Mouse (Mus musculus) intestine, embryonic 14.5 days (tissue): ENCODE results near the gene Alpl. TPM values are rescaled to one million over a fixed set of nuclear protein-coding genes. Genes with fewer than 3 reads are reported as not detected.

Experiments
- ATAC-seq: fragments of 200-750 bp; cut with Nextera tagmentation; replicated peaks from 2 replicates; pipeline ENCODE4 v1.8.0; 2017; ENCODE audit warnings: low read depth, moderate number of reproducible peaks, moderate TSS enrichment, moderate library complexity; ENCODE audit not compliant: low FRiP score, low TSS enrichment
- DNase-seq: peaks from one replicate; pipeline ENCODE4 v3.0.0-alpha.2; 2018; ENCODE audit warnings: low spot score
- H3K27ac ChIP-seq: fragments of 300-500 bp; sonication (generic); 2 replicates; pipeline ENCODE4 v1.5.1; 2014; ENCODE audit warnings: low read depth, mild to moderate bottlenecking, control low read depth
- H3K27me3 ChIP-seq: fragments of 300-500 bp; sonication (generic); replicated peaks from 2 replicates; pipeline ENCODE4 v1.6.1; 2014; ENCODE audit warnings: low read length, control low read depth; ENCODE audit not compliant: control insufficient read depth, insufficient read depth
- H3K36me3 ChIP-seq: fragments of 300-500 bp; sonication (generic); 2 replicates; pipeline ENCODE4 v1.6.1; 2014; ENCODE audit warnings: low read length, control low read depth; ENCODE audit not compliant: control insufficient read depth, insufficient read depth
- H3K4me1 ChIP-seq: fragments of 300-500 bp; sonication (generic); replicated peaks from 2 replicates; pipeline ENCODE4 v1.6.1; 2014; ENCODE audit warnings: low read length, control low read depth, mixed read lengths; ENCODE audit not compliant: control insufficient read depth, insufficient read depth
- H3K4me2 ChIP-seq: fragments of 300-500 bp; sonication (generic); 2 replicates; pipeline ENCODE4 v1.6.1; 2014; ENCODE audit warnings: low read length
- H3K4me3 ChIP-seq: fragments of 300-500 bp; sonication (generic); 2 replicates; pipeline ENCODE4 v1.5.1; 2014; ENCODE audit warnings: low read depth, low read length, control low read depth, mixed read lengths
- H3K9ac ChIP-seq: fragments of 300-500 bp; sonication (generic); 2 replicates; pipeline ENCODE4 v1.6.1; 2014; ENCODE audit warnings: mild to moderate bottlenecking, low read length
- H3K9me3 ChIP-seq: fragments of 300-500 bp; sonication (generic); 2 replicates; pipeline ENCODE4 v1.6.1; 2016; ENCODE audit warnings: low read length, control low read depth; ENCODE audit not compliant: control insufficient read depth
- WGBS: fragments of 180-500 bp; shearing (Covaris S2); extraction: QIAGEN DNeasy Blood & Tissue Kit; methylation state at CpG from one replicate; pipeline ENCODE4 v1.1.7; 2014; 5-methylcytosine and 5-hydroxymethylcytosine counted together
- polyA plus RNA-seq: library from polyadenylated mRNA; unstranded; fragments of >200 nt; fragmentation: Nextera tagmentation; extraction: Ambion mirVana; gene quantifications from 2 replicates; pipeline ENCODE4 v1.2.1, GENCODE M21; 2014

Alpl gene
- polyA plus RNA-seq, 1 experiment from 2014 or later, result 7.0 TPM

DNA sequence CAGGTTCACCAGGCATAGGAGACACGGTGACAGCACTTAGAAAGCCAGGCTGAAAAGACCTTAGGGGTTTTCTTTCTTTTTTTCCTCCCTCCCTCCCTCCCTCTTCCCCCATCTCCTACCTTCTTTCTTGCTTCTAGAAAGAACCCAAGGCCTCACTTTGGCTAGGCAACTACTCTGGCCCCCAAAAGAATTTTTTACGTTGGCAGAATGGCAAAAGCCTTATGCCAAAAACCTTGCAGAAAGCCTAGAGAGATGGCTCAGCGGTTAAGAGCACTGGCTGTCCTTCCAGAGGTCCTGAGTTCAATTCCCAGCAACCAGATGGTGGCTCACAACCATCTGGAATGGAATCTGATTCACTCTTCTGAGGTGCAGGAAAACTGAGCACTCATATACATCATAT is 31.6 kb downstream of the Alpl start:
- Histone ChIP-seq H3K4me3 (no peak overlapping the region), H3K9ac (no peak overlapping the region), H3K4me1 (peaks cover 16% of the 10 kb centered on the region), H3K27ac (no peak overlapping the region), H3K9me3 (no peaks in the 10 kb centered on the region), H3K4me2 (no peak overlapping the region), H3K27me3 (no peaks in the 10 kb centered on the region), H3K36me3 (no peaks in the 10 kb centered on the region)
- 76% methylated on average over 3 of the region's 3 CpGs for WGBS
- ATAC-seq (no peak), DNase-seq (no peak)

- Histone ChIP-seq H3K36me3 (no peaks in the 10 kb centered on the region), H3K27me3 (no peaks in the 10 kb centered on the region), H3K4me2 (no peak overlapping the region), H3K4me1 (peaks cover 16% of the 10 kb centered on the region), H3K27ac (no peak overlapping the region), H3K9me3 (no peaks in the 10 kb centered on the region), H3K9ac (no peak overlapping the region), H3K4me3 (no peak overlapping the region)
- DNase-seq, result no peak
- WGBS, result 67% methylated on average over 8 of the region's 8 CpGs
- no peak for ATAC-seq
Observed at GRCm38 (mm10) chr4:137763920-137764495, 32.2 kb downstream of the Alpl start.

GRCm38 (mm10) chr4:137762886-137763285 is 33.3 kb downstream of the Alpl start:
- Histone ChIP-seq H3K9ac (no peak overlapping the region), H3K4me1 (peaks cover 16% of the 10 kb centered on the region; the same call in 1 of the 2 replicates), H3K36me3 (no peaks in the 10 kb centered on the region), H3K4me2 (no peak overlapping the region), H3K9me3 (no peaks in the 10 kb centered on the region), H3K27me3 (no peaks in the 10 kb centered on the region), H3K27ac (no peak overlapping the region), H3K4me3 (no peak overlapping the region)
- 82% methylated on average over 9 of the region's 9 CpGs for WGBS
- ATAC-seq, result no peak
- no peak for DNase-seq

DNA sequence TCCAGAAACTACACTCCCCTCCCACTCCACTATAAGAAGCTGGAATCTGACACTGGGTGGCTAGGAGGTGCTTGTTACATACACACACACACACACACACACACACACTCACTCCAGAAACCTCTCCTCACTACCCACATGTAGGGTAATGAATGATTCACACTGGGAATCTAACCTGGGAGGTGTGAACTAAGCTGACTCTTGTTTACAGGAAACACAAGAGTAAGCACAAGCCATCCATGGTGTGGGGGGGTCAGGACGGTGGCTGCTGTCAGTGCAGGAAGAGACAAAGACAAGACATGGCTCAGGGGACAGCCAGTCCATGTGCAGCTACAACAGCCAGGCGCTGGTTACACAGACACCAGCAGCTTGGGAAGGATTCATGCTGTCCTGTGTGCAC is 41.7 kb downstream of the Alpl start:
- H3K9ac ChIP-seq, result no peak overlapping the region
- no peaks in the 10 kb centered on the region for H3K9me3 ChIP-seq
- H3K27me3 ChIP-seq, result no peaks in the 10 kb centered on the region
- DNase-seq, result no peak
- H3K36me3 ChIP-seq, result no peaks in the 10 kb centered on the region
- H3K4me3 ChIP-seq, result no peak overlapping the region
- H3K27ac ChIP-seq, result no peak overlapping the region
- 72% methylated on average over 2 of the region's 2 CpGs for WGBS
- H3K4me2 ChIP-seq, result no peak overlapping the region
- no peaks in the 10 kb centered on the region for H3K4me1 ChIP-seq
- no peak for ATAC-seq

GRCm38 (mm10) chr4:137753199-137753598 is 43.0 kb downstream of the Alpl start:
- Histone ChIP-seq H3K4me1 (no peaks in the 10 kb centered on the region), H3K9me3 (no peaks in the 10 kb centered on the region), H3K27ac (no peak overlapping the region), H3K27me3 (no peaks in the 10 kb centered on the region), H3K36me3 (no peaks in the 10 kb centered on the region), H3K4me2 (no peak overlapping the region), H3K9ac (no peak overlapping the region), H3K4me3 (no peak overlapping the region)
- DNase-seq, result no peak
- no peak for ATAC-seq
- 75% methylated on average over 7 of the region's 7 CpGs for WGBS

- Histone ChIP-seq H3K27me3 (no peaks in the 10 kb centered on the region), H3K36me3 (no peaks in the 10 kb centered on the region), H3K27ac (no peak overlapping the region), H3K9me3 (no peaks in the 10 kb centered on the region), H3K4me1 (no peaks in the 10 kb centered on the region), H3K4me3 (no peak overlapping the region), H3K4me2 (no peak overlapping the region), H3K9ac (no peak overlapping the region)
- no peak for DNase-seq
- WGBS, result 86% methylated on average over 15 of the region's 15 CpGs
- ATAC-seq, result no peak
Observed at GRCm38 (mm10) chr4:137752471-137752870, 43.7 kb downstream of the Alpl start.

- no peaks in the 10 kb centered on the region for H3K4me1 ChIP-seq
- no peak overlapping the region for H3K4me2 ChIP-seq
- H3K27me3 ChIP-seq, result no peaks in the 10 kb centered on the region
- WGBS, result 70% methylated on average over 9 of the region's 9 CpGs
- no peak for DNase-seq
- no peak overlapping the region for H3K4me3 ChIP-seq
- H3K9me3 ChIP-seq, result no peaks in the 10 kb centered on the region
- ATAC-seq, result no peak
- no peaks in the 10 kb centered on the region for H3K36me3 ChIP-seq
- H3K9ac ChIP-seq, result no peak overlapping the region
- no peak overlapping the region for H3K27ac ChIP-seq
Observed at GRCm38 (mm10) chr4:137751717-137752116, 44.5 kb downstream of the Alpl start.

GRCm38 (mm10) chr4:137751310-137751709 is 44.9 kb downstream of the Alpl start:
- Histone ChIP-seq H3K27me3 (no peaks in the 10 kb centered on the region), H3K4me3 (no peak overlapping the region), H3K4me2 (no peak overlapping the region), H3K27ac (no peak overlapping the region), H3K36me3 (no peaks in the 10 kb centered on the region), H3K9me3 (no peaks in the 10 kb centered on the region), H3K9ac (no peak overlapping the region), H3K4me1 (no peaks in the 10 kb centered on the region)
- ATAC-seq, result no peak
- 71% methylated on average over 8 of the region's 8 CpGs for WGBS
- DNase-seq, result no peak

- H3K4me3 ChIP-seq, result no peak overlapping the region
- ATAC-seq, result no peak
- H3K4me1 ChIP-seq, result no peaks in the 10 kb centered on the region
- H3K4me2 ChIP-seq, result no peak overlapping the region
- H3K27ac ChIP-seq, result no peak overlapping the region
- no peaks in the 10 kb centered on the region for H3K36me3 ChIP-seq
- no peaks in the 10 kb centered on the region for H3K27me3 ChIP-seq
- no peak overlapping the region for H3K9ac ChIP-seq
- no peak for DNase-seq
- no peaks in the 10 kb centered on the region for H3K9me3 ChIP-seq
- 76% methylated on average over 9 of the region's 9 CpGs for WGBS
Observed at GRCm38 (mm10) chr4:137750121-137750520, 46.1 kb downstream of the Alpl start.
